Mouse (Mus musculus): ENCODE data around the gene Rpl38.

Gene Rpl38

GRCm38 (mm10) chr11:114679582-114679981, 11.3 kb downstream of the Rpl38 start:
- DNase-seq (ENCODE audit: low spot score in 2 of 2): no peak

GRCm38 (mm10) chr11:114680291-114680690, 12.0 kb downstream of the Rpl38 start:
- no peak for DNase-seq (ENCODE audit: low spot score in 2 of 2)

- no peak for DNase-seq (ENCODE audit: low spot score in 2 of 2)
Measured at GRCm38 (mm10) chr11:114681054-114681453, 12.7 kb downstream of the Rpl38 start.

GRCm38 (mm10) chr11:114682321-114682900, 14.1 kb downstream of the Rpl38 start:
- DNase-seq (ENCODE audit: low spot score in 2 of 2): no peak

GRCm38 (mm10) chr11:114683029-114683721, 14.9 kb downstream of the Rpl38 start:
- no peak for DNase-seq (ENCODE audit: low spot score in 2 of 2)

- no peak for DNase-seq (ENCODE audit: low spot score in 2 of 2)
Measured at GRCm38 (mm10) chr11:114683722-114684621, 15.6 kb downstream of the Rpl38 start.

- no peak for DNase-seq (ENCODE audit: low spot score in 2 of 2)
Measured at GRCm38 (mm10) chr11:114684627-114685373, 16.5 kb downstream of the Rpl38 start.

- DNase-seq (ENCODE audit: low spot score in 2 of 2): no peak
Measured at GRCm38 (mm10) chr11:114685526-114686040, 17.3 kb downstream of the Rpl38 start.

GRCm38 (mm10) chr11:114686221-114686959, 18.1 kb downstream of the Rpl38 start:
- no peak for DNase-seq (ENCODE audit: low spot score in 2 of 2)

- no peak for DNase-seq (ENCODE audit: low spot score in 2 of 2)
Measured at GRCm38 (mm10) chr11:114687574-114688188, 19.4 kb downstream of the Rpl38 start.

GRCm38 (mm10) chr11:114688729-114689128, 20.4 kb downstream of the Rpl38 start:
- no peak for DNase-seq (ENCODE audit: low spot score in 2 of 2)

GRCm38 (mm10) chr11:114690192-114690591, 21.9 kb downstream of the Rpl38 start:
- no peak for DNase-seq (ENCODE audit: low spot score in 2 of 2)

- DNase-seq (ENCODE audit: low spot score in 2 of 2): no peak
Measured at GRCm38 (mm10) chr11:114691454-114692182, 23.3 kb downstream of the Rpl38 start.

- no peak for DNase-seq (ENCODE audit: low spot score in 2 of 2)
Measured at GRCm38 (mm10) chr11:114692601-114693000, 24.3 kb downstream of the Rpl38 start.

- no peak for DNase-seq (ENCODE audit: low spot score in 2 of 2)
Measured at GRCm38 (mm10) chr11:114693456-114693855, 25.1 kb downstream of the Rpl38 start.

GRCm38 (mm10) chr11:114694451-114694850, 26.1 kb downstream of the Rpl38 start:
- no peak for DNase-seq (ENCODE audit: low spot score in 2 of 2)

GRCm38 (mm10) chr11:114698496-114698895, 30.2 kb downstream of the Rpl38 start:
- DNase-seq (ENCODE audit: low spot score in 2 of 2): no peak

GRCm38 (mm10) chr11:114699511-114699910, 31.2 kb downstream of the Rpl38 start:
- DNase-seq (ENCODE audit: low spot score in 2 of 2): peak; percentile 38 to 58

GRCm38 (mm10) chr11:114702311-114702995, 34.1 kb downstream of the Rpl38 start:
- no peak for DNase-seq (ENCODE audit: low spot score in 2 of 2)

Data from thymus, postnatal 10 days (tissue).